Mouse (Mus musculus): ENCODE data around the gene Jade2.

- no peak for TF ChIP-seq CTCF (IDR thresholded peaks at IDR 0.05; ENCODE audit: borderline replicate concordance, insufficient read depth, low read depth, low read length)
- no peak for TF ChIP-seq POLR2A (IDR thresholded peaks at IDR 0.05; ENCODE audit: borderline replicate concordance, insufficient read depth, low read length)
Observed at GRCm38 (mm10) chr11:51822736-51823135, 34.7 kb downstream of the Jade2 start.

All from cerebellum, adult 2 months (tissue).